Mouse (Mus musculus) thymus, postnatal 25 days (tissue): ENCODE measurements around the gene Phpt1.
"Not testable (repeated sequence)": the region's sequence is repeated elsewhere in the genome, so short reads cannot be mapped to it uniquely, and the experiment has no call there.

ENCODE experiments used
- DNase-seq: peaks from one replicate; pipeline ENCODE4 v3.0.0; 2022

The Phpt1 gene

GRCm38 (mm10) chr2:25557221-25557963 is 17.6 kb downstream of the Phpt1 start, which contains the start of gene Edf1:
Edf1 (plus strand) TSS chr2:25557847.
- peak; percentile 94 for DNase-seq

DNA sequence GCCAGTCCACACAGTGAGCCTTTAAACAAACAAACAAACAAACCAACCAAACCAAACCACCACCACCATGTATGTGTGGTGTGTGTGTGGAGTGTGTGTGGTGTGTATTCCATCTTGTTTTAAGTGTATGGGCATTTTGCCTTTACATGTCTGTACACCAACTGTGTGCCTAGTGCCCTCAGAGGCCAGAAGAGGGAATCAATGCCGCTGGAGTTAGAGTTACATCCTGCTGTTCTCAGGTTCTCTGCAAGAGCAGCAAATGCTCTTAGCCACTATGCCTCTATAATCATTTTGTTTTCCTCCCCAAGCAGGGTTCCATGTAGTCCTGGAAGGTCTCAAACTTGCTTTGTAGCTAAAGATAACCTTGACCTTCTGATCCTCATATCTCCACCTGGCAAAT is 18.7 kb downstream of the Phpt1 start:
- DNase-seq, result no peak

DNA sequence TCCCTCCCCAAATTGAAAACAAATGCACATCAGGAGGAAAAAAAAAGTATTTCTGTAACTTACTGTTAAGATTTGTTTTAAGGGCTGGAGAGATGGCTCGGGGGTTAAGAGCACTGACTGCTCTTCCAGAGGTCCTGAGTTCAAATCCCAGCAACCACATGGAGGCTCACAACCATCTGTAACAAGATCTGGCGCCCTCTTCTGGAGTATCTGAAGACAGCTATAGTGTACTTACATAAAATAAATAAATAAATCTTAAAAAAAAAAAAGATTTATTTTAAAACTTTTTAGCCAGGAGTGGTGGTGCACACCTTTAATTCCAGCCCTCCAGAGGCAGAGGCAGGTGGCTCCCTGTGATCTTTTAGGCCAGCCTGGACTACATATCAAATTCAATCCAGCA is 19.5 kb downstream of the Phpt1 start:
- DNase-seq, result not testable (repeated sequence)

DNA sequence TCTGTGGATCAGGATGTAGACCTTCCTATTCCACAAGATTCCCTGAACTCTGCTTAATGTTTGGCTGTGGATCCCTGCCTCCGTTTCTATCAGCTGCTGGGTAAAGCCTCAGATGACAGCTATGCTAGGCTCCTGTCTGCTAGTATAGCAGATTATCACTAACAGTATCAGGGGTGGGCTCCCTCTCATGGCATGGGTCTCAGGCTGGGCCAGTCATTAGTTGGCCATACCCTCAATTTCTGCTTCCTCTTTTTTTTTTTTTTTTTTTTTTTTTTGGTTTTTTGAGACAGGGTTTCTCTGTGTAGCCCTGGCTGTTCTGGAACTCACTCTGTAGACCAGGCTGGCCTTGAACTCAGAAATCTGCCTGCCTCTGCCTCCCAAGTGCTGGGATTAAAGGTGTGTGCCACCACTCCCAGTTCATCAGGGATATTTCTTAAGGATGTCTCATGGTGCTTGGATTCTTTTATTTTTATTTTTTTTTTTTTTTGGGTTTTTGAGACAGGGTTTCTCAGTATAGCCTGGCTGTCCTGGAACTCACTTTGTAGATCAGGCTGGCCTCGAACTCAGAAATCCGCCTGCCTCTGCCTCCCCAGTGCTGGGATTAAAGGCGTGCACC is 21.7 kb downstream of the Phpt1 start:
- DNase-seq, result not testable (repeated sequence)

DNA sequence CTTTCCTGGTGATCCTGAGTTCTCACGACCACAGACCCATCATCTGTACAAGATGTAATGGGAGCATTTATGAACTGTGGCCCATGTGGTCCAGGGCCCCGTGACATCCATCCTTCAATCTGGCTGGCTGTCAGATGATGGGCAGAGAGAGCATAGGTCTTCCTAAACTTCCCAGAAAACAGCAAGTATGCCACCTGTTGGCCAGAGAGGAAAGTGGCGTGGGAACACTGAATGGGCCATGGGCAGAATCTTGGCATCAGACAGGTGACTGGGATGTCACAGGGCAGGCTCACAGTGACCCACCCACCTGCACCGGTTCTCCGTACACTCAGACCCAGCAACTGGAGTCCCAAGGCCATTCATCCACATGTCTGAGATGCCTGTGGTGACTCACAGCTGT is 23.8 kb downstream of the Phpt1 start:
- peak; percentile 72 for DNase-seq

- peak; percentile 80 for DNase-seq
Observed at GRCm38 (mm10) chr2:25549021-25549991, 25.7 kb downstream of the Phpt1 start.

GRCm38 (mm10) chr2:25546811-25547491 is 28.1 kb downstream of the Phpt1 start, which contains the start of gene Traf2:
Traf2 (minus strand) TSS chr2:25546940.
- DNase-seq, result peak; percentile 98

- no peak for DNase-seq
Observed at GRCm38 (mm10) chr2:25545996-25546810, 28.8 kb downstream of the Phpt1 start.

GRCm38 (mm10) chr2:25541644-25542367 is 33.2 kb downstream of the Phpt1 start:
- no peak for DNase-seq

DNA sequence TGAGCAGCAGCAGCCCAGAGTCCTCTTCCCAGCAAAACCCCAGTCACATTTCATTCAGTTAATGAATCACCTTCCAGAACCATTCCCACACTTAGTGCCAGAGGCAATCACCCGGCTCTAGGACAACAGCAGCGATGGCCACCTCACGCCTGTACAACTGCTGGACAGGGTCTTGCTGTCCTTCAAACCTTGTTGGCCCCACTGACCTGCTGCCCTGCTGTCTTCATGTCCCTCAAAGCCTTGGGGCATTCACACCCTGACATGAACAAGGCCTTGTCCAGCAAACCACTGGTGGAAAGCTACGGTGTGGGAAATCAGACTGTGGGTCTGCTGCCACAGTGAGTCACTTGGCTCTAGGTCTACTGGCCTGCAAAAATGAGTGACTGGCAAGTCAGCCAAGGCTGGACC is 34.5 kb downstream of the Phpt1 start:
- DNase-seq, result no peak

- DNase-seq, result no peak
Observed at GRCm38 (mm10) chr2:25536531-25536930, 38.5 kb downstream of the Phpt1 start.

- DNase-seq, result no peak
Observed at GRCm38 (mm10) chr2:25534866-25535182, 40.2 kb downstream of the Phpt1 start.

DNA sequence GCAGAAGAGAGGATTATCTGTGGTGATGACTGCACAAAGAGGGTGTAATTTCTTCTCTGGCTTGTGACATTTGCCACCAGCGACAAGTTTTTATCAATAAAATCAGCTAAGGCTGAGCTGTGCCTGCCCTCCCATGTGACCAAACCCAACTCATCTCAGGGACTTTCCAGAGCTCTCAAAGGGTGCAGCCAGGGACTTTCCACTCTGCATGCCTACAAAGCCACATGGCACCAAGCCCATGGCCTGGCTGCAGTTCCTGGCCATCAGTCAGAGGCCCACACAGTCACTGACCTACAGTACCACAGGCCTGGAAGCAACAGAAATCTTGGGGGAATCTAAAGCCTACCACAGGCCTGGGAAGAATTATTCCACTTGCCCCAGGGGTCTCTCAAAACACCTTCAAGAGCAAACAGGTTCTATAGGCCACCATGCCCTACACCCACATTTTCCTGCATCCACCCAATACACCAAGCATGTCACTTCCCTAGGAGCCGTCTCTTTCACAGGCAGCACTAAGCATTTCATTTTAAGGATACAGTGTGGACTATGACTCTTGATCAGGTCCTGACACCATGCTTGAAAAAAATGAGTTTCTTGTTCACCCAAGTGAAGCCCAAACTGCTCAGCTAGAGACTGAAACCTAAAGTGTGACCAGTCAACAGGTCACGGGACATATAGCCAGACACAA is 40.7 kb downstream of the Phpt1 start:
- peak; percentile 38 for DNase-seq

GRCm38 (mm10) chr2:25533707-25534106 is 41.3 kb downstream of the Phpt1 start:
- DNase-seq, result no peak

DNA sequence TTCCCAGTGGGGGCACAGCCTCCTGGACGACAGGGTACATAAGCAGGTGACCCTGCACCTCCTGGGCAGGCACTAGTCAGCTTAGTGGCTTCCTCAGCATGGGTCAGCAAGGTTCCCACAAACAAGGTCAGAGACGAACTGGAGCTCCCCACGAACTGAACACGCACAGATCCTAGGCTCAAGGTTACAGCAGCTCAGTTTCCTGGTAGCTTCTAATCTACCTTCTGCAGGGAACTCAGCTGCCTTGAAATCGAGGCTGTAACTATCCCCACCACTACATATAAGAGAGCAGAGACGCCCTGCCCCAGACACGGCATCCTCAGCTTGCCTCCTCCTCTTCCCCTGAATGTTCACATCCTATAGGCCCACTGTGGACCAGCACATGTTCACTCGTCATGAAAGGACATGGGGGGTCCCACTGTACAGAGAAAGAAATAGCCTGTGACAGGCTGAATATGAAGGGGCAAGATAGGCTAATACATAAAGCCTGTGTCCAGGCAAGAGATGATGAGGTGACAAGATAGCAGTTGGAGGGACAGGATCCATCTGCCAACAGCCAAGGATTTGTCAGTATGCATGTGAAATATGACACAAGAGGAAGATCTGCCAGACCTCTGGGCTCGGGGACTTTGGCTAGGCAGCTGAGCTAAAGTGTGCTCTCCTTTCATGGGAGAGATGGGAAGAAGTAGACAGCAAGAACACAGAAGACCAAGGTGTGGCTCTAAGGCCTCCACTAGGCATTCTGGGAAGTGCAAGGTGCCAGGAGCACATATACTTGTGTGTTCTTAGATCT is 48.3 kb downstream of the Phpt1 start:
- no peak for DNase-seq
